Mouse (Mus musculus) ES-E14 (cell line): ENCODE data around the gene Otud1. TPM values are rescaled to one million over a fixed set of nuclear protein-coding genes. Genes with fewer than 3 reads are reported as not detected.

Experiments used
- DNase-seq: peaks from one replicate; pipeline ENCODE4 v3.0.0-alpha.2; 2013; ENCODE audit warnings: low read depth, low spot score
- H3K27ac ChIP-seq: 2 replicates; pipeline ENCODE4 v1.5.1; 2012; ENCODE audit warnings: low read depth, mild to moderate bottlenecking, low read length, moderate library complexity, mixed read lengths; ENCODE audit not compliant: poor library complexity, insufficient read depth, severe bottlenecking
- H3K36me3 ChIP-seq: 2 replicates; pipeline ENCODE4 v1.6.1; 2012; ENCODE audit warnings: mild to moderate bottlenecking, low read length, moderate library complexity, mixed read lengths; ENCODE audit not compliant: control insufficient read depth, poor library complexity, insufficient read depth, severe bottlenecking
- H3K4me1 ChIP-seq, 2 experiments: fragments of 150-350 bp in 1 of 2; sonication (generic) in 1 of 2; 2 replicates each; pipeline ENCODE4 v1.6.1; 2012; ENCODE audit warnings: low read length in 2 of 2, mild to moderate bottlenecking in 1 of 2, mixed read lengths in 1 of 2; ENCODE audit not compliant: control insufficient read depth in 2 of 2, insufficient read depth in 2 of 2, poor library complexity in 1 of 2
- H3K4me3 ChIP-seq, 2 experiments: fragments of 150-350 bp in 1 of 2; sonication (generic) in 1 of 2; 2 replicates each; pipeline ENCODE4 v1.5.1; 2012; ENCODE audit warnings: low read length in 2 of 2, low read depth in 1 of 2, mild to moderate bottlenecking in 1 of 2, mixed read lengths in 1 of 2; ENCODE audit not compliant: insufficient read depth in 1 of 2, poor library complexity in 1 of 2, severe bottlenecking in 1 of 2
- H3K9ac ChIP-seq: 2 replicates; pipeline ENCODE4 v1.6.1; 2012; ENCODE audit warnings: low read depth, mild to moderate bottlenecking, low read length, mixed read lengths; ENCODE audit not compliant: poor library complexity, insufficient read depth, severe bottlenecking
- H3K9me3 ChIP-seq: fragments of 150-350 bp; sonication (generic); 2 replicates; pipeline ENCODE4 v1.6.1; 2012; ENCODE audit warnings: low read depth, mild to moderate bottlenecking, low read length; ENCODE audit not compliant: control insufficient read depth, insufficient read depth
- CHD2 ChIP-seq: IDR thresholded peaks from 2 replicates; pipeline ENCODE4 v1.6.1; 2014; ENCODE audit warnings: mild to moderate bottlenecking, low read depth, low read length, inconsistent platforms
- HCFC1 ChIP-seq: IDR thresholded peaks from 2 replicates; pipeline ENCODE4 v1.6.1; 2012; ENCODE audit warnings: low read length, inconsistent platforms, borderline replicate concordance; ENCODE audit not compliant: insufficient read depth
- MAFK ChIP-seq: IDR thresholded peaks from 2 replicates; pipeline ENCODE4 v1.6.1; 2014; ENCODE audit warnings: mild to moderate bottlenecking, low read depth, low read length, inconsistent platforms; ENCODE audit not compliant: insufficient read depth
- ZC3H11A ChIP-seq: IDR thresholded peaks from 2 replicates; pipeline ENCODE4 v1.6.1; 2012; ENCODE audit warnings: low read depth, mild to moderate bottlenecking, inconsistent platforms, low read length, borderline replicate concordance
- ZNF384 ChIP-seq: IDR thresholded peaks from 2 replicates; pipeline ENCODE4 v1.6.1; 2012; ENCODE audit warnings: low read depth, low read length, inconsistent platforms
- in situ Hi-C, 2 experiments: fragments of 600-800 bp; cut with MboI; formaldehyde crosslinking; loops; one replicate each; pipeline ENCODE4 v1.15.1; 2025; ENCODE audit warnings: low sequenced_read_pairs in 2 of 2, inconsistent platforms in 1 of 2; ENCODE audit not compliant: unreplicated experiment in 2 of 2
- total RNA-seq: library from RNA; depleted of rRNA; stranded (reverse); fragments of 300-350 nt; gene quantifications from 2 replicates; pipeline ENCODE4 v1.2.3, GENCODE M21; 2012

The Otud1 gene
- total RNA-seq, 1 experiment = 5.8 TPM

DNA sequence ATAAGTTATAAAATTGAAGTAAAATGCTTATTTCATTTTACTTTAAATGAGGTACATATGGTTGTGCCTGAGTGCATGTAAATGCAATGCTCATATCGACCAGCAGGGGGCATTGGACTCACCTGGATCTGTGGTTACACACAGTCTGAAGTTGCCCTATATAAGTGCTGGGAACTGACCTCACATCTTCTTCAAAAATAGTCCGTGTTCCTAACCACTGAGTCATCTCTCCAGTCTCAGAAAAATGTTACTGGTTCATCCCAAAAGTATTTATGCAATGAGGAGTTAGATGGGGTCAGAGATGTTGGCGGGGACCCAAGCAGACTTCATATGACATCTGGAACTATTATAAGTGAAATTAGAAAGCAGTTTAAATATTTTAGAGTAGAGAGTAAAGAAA lies 25.4 kb downstream of the Otud1 start:
- TF ChIP-seq ZC3H11A (no peak), CHD2 (no peak)
- Histone ChIP-seq H3K4me1 (no peaks in the 10 kb centered on the region; a peak in 1 of 4 replicates), H3K9me3 (no peaks in the 10 kb centered on the region), H3K9ac (no peak overlapping the region), H3K4me3 (no peak overlapping the region), H3K27ac (no peak overlapping the region), H3K36me3 (no peaks in the 10 kb centered on the region)
- no peak for DNase-seq
- in situ Hi-C loops = no loop called here

DNA sequence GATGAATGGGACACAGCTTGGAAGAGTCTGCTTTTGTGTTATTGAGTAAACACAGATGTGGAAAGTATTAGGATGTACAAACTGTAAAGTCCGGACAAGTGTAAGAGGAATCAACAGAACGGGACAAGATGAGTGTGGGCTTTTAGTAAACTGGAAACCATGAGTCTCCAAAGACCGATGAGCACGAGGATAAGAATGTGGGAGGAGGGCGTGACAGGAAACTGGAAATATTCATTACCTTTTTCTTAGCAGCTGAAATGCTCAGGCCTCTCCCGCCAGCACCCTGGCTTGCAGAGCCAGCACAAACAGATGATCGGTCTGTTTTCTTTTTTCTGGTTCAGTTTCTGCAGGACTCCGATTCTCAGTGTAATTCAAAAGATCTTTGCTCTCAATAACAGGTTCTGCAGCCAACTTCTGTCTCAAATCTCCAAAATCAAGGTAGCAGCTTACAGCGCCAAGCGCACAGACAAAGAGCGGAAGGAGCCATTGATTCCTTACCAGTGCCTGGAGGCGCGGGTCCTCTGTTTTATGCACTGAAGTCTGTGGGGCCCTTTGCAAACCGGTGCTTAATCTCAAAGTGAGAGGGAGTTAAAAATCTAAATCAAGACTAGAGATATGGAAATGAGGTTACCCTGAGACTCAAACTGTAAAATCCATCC lies 28.1 kb downstream of the Otud1 start:
- no peak for DNase-seq

DNA sequence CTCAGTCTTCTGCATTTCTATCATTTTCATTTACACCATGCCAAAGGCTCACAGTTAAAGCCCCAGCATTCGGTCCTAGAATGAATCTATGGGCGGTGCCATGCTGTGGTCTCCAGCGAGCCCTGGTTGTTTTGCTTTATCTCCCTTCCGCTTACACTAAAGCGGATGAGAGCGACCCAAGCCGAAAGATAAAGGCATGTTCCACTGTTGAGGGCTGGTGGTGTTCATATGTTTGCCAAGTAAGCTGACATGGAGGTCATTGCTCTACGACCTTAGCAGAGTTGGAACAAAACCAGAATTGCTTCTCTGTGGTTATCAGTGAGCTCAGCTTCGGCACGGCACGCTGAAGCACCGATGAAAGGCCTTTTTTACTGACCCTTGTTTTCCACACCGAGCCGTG lies 32.5 kb downstream of the Otud1 start:
- DNase-seq = no peak
- no peak overlapping the region for H3K27ac ChIP-seq
- no peak overlapping the region for H3K4me3 ChIP-seq
- H3K9me3 ChIP-seq = no peaks in the 10 kb centered on the region
- TF ChIP-seq CHD2 (no peak), MAFK (no peak), ZC3H11A (no peak), HCFC1 (no peak), ZNF384 (no peak)
- in situ Hi-C loops = no loop called here
- H3K9ac ChIP-seq = no peak overlapping the region
- no peaks in the 10 kb centered on the region; a peak in 1 of 4 replicates for H3K4me1 ChIP-seq
- no peaks in the 10 kb centered on the region for H3K36me3 ChIP-seq

More for the DNA sequence above, 28.1 kb downstream of the Otud1 start:
- Histone ChIP-seq H3K27ac (no peak overlapping the region), H3K4me1 (no peaks in the 10 kb centered on the region; a peak in 1 of 4 replicates), H3K36me3 (no peaks in the 10 kb centered on the region), H3K9me3 (no peaks in the 10 kb centered on the region), H3K4me3 (no peak overlapping the region), H3K9ac (no peak overlapping the region)
- in situ Hi-C loops = no loop called here
- no peak for TF ChIP-seq CHD2
- TF ChIP-seq ZNF384 = no peak
- TF ChIP-seq MAFK = no peak
- TF ChIP-seq HCFC1 = no peak
- no peak for TF ChIP-seq ZC3H11A

DNA sequence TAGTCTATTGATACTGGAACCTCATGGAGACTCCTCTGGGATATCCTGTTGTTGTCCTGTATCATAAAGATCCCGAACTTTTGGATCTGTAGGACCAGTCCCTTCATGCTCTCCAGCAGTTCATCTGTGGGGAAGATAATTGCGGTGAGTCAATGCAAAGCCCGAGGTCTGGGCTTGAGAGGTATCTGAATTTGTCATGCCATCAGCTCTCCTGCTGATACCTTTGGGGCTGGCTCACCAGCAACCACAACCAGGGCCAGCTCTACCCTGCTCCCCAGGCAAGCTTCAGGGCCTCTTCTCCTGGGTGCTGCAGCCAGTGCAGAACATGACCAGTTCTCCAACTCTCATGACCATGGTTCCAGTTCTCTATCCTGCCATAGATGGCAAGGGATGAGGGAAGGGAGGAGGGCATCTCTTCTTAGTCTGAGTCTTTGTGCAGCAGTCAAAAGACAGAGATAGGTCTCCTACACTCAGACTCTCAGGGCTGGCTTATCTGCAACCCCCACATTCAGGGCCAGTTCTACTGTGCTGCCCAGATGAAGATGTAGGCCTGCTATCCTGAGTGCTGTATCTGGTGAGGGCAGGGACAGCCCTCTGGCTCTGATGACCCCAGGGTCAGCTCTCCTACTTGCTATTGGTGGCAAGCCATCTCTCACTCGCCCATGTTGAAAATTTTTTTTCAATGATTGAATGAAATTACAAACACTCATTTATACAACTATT lies 42.2 kb downstream of the Otud1 start:
- no peaks in the 10 kb centered on the region for H3K4me1 ChIP-seq
- in situ Hi-C loops = no loop called here
- H3K4me3 ChIP-seq = no peak overlapping the region
- H3K27ac ChIP-seq = no peak overlapping the region
- H3K9me3 ChIP-seq = no peaks in the 10 kb centered on the region
- H3K9ac ChIP-seq = no peak overlapping the region
- DNase-seq = no peak
- no peak for TF ChIP-seq CHD2
- TF ChIP-seq ZNF384 = no peak
- TF ChIP-seq HCFC1 = no peak
- no peak for TF ChIP-seq ZC3H11A
- no peak for TF ChIP-seq MAFK
- no peaks in the 10 kb centered on the region for H3K36me3 ChIP-seq

DNA sequence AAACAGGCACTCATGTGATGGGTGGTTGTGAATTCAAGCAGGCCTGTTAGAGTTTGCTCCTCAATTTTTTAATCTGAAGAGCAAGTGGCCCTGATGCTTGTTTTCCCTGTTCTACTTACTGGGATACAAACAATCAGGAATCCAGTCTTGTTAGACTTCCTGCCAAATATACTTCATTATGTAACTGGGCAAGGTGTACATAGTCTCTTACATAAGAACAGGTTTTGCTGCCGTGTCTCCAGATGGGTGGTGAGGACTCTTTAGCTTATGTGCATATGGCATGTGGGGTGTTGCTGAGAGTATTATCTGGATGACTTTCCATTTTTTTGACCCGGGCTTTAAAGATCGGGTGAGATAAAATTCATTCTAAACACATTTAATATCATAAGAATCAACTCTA lies 43.8 kb downstream of the Otud1 start:
- Histone ChIP-seq H3K4me1 (no peaks in the 10 kb centered on the region), H3K9ac (no peak overlapping the region), H3K4me3 (no peak overlapping the region), H3K27ac (no peak overlapping the region), H3K9me3 (no peaks in the 10 kb centered on the region), H3K36me3 (no peaks in the 10 kb centered on the region)
- in situ Hi-C loops = no loop called here
- TF ChIP-seq MAFK = no peak
- no peak for TF ChIP-seq ZNF384
- no peak for TF ChIP-seq HCFC1
- no peak for TF ChIP-seq CHD2
- TF ChIP-seq ZC3H11A = no peak
- DNase-seq = no peak
